Comparison of ENCODE assay signal across 8 mouse cellular contexts in genomic region chr4:98722454-98722853, GRCm38 (mm10). TPM values are rescaled to one million over a fixed set of nuclear protein-coding genes. Genes with fewer than 3 reads are reported as not detected.
DNase-seq lines count a peak whose midpoint lies in the region.
"Had no signal": no experiment of that assay in that cellular context is flagged by ENCODE, and none has a peak within 500 bp of the region (broad histone marks: within the 10 kb centered on the region; RNA-seq: fewer than 3 reads in every experiment).

No protein-coding gene starts in this region.

- peak; percentile 94 for DNase-seq in ES-CJ7 (ENCODE audit: low read depth, low spot score)
- peak; percentile 47 for DNase-seq in adrenal gland, adult 2 months
- DNase-seq in embryo, embryonic 10 days (ENCODE audit: low spot score) = peak; percentile 92
- peak; percentile 11 for DNase-seq in gastrocnemius, postnatal 25 days
- peak; percentile 34 for DNase-seq in layer of hippocampus, adult 9-11 months
- peak; percentile 77 for DNase-seq in lung, postnatal 36 days
- DNase-seq in right cerebral cortex, postnatal 4 days = peak; percentile 63

RNA-seq across cellular contexts. Expression of gene L1td1, which starts 4.1 kb away (rescaled TPM):
- not detected for total RNA-seq in adrenal gland, adult 2 months (2021)
- polyA plus RNA-seq in adrenal gland, adult 2 months (2012; rRNA removed) = not detected in 2 replicates
- total RNA-seq in gastrocnemius, postnatal 25 days (2021) = not detected
- polyA plus RNA-seq: heart, embryonic 15.5 days had no signal

Comparison
In these comparisons a context has a peak if more than half of its experiments do, and no peak if none do; other contexts are left out.
1. Peak in every context shown above with its lines: DNase-seq.
2. DNase-seq: peak in every context shown above with its lines; median percentile 94 in ES-CJ7; 92 in embryo, embryonic 10 days; 77 in lung, postnatal 36 days; 63 in right cerebral cortex, postnatal 4 days; 47 in adrenal gland, adult 2 months; 34 in layer of hippocampus, adult 9-11 months; 11 in gastrocnemius, postnatal 25 days.